Mouse (Mus musculus): ENCODE data around the gene Rgma.

Gene Rgma

DNA sequence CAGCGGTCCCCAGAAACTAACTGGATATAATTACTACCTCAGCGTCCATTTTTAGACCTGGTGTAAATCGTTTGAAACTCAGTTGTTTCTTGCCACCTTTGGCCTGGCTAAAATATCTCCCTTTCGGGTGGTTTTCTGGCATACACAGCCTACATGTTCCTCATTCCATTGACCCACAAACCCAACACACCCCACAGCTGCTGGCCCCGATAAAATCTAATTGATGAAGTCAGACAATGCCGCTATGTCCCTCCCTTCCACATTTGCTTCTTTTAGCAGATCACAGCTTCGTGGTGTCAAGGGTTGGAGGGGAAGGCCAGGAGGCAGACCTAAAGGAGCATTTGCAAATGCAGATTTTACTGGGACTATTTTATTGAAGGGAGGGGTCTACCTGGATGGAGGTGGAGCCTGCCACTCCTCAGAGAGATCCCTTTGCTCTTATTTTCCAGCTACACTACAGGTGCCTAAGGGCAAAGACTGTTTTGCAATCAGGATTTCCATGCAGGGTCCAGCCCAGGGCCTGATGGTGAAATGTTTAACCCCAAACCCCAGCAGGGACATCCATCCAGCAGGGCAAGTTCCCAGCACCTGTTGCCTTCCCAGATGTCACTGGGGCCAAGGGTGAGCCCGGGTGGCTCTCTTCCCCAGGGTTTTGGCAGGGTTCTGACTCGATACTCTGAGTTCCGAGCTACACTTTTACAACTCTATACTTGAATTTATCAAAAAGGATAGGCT is 3.6 kb upstream of the Rgma start:
- DNase-seq (ENCODE audit: low spot score) = no peak

DNA sequence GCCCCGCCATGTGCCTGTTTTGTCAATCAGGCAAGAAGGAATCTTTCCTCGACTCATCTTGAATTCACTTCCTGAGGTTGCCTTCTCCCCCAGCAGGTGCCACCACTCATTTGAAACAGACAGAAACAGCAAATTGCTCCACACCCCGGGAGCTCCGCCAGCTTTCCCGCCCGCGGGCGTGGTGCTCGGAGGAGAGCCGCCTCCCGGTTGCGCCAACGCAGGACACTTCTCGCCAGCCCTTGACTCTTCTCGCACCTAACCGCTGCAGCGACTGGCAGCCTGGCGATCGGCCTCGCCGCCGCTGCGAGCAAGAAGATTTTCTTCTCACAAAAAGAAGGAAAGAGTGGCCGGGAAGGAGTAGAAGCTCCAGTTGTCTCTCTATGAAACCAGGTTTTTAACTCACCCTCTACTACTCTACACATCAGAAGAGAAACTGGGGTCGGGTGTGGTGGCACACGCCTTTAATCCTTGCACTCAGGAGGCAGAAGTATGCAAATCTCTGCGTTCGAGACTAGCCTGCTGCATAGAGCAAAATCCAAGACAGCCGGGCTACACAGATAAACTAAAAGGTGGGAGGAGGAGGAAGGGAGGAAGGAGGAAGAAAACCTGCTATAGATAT is 2.8 kb upstream of the Rgma start:
- DNase-seq (ENCODE audit: low spot score) = peak; percentile 84

DNA sequence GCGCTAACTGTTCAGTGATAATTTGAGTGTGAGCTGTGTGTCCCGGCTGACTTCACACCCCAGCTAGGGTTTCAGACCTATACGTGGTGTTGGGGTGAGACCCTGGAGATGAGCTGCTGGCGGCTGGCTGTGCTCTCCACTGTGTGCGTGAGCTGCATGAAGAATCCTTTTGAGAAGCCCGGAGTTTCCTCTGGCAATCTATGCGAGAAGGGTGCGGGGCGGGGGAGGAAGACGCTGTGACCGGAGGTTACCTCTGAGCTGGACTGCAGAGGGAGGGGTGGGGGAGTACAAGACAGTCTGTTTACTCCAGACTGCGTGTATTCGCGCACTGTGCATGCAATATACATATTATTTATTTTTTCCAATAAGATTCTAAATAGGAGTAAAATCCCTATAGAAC is 582 bp upstream of the Rgma start:
- peak; percentile 78 for DNase-seq (ENCODE audit: low spot score)

DNA sequence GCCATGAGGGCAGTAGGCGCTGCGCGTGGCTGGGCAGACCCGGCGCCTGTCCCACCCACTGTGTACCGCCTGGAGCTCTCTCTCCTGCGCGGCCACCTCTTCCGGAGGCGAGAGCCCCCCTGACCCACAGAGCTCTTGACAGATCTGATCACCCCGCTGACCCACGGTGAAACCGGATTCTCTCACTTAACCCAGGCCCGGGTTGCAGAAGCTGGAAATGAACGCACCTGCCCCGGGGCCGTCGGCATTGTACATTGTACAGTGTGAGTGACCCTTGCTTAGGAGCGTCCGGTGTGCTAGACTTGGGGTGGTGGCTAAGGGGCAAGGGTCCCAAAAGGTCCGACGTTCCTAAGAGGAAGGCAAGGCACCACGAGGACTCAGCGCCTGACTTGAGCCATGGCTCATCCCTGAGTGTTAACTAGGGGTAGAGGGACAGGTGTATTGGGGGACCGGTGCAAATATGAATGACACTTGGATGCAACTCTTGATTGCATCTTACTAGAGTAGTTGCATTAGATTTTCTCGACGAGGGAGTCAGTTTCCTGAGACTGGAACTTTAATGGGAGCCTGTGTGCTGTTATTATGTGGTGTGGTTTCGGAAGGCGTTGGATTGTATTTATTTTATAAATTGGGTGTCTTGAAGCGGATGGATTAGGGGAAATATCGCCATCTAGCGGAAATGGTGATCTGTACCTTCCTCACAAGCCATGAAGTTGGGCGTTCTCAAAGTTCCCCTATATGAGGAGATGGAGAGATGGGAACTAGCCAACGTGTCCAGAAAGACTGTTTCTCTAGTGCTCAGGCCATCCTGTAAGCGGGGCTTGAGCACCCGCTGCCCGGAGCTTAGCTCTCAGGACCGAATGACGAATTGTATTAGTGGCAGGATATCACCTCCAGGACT is 1.0 kb downstream of the Rgma start:
- DNase-seq (ENCODE audit: low spot score) = peak; percentile 66

DNA sequence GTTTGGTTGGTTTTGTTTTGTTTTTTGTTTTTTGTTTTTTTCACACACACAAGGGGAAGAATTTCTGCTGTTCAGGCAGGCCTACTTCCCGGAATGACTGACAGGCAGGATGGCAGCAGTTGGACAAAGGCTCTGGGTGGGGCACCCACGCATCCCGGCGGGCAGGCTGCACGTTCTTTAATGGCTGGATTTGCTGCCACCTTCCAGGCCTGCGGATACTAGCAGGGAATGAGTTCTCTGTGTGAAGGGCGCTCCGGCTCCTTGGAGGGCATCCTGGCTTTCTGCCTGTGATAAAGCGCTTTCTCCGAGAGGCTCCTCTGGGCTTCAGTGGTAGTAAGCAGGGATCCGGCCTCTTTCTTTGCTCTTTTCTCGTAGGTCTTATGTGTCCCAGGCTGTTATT is 2.0 kb downstream of the Rgma start:
- DNase-seq (ENCODE audit: low spot score) = no peak

DNA sequence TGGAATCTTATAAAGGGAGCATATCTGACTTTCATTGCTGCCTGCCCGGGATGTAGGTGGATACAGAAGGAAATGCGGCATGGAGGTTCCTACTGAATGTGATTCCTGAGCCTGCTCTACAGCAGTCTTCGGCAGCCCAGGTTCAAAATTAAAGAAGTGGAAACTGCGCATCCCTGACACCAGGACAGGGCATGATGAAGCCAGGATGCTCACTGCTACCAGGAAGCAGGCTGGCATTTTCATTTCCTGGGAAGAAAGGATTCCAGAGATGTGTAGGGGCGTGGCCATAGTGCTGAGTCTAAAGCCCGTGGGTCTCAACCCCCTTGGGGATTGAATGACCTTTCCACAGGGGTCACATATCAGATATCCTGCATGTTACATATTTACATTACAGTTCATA is 2.7 kb downstream of the Rgma start:
- DNase-seq (ENCODE audit: low spot score) = no peak

DNA sequence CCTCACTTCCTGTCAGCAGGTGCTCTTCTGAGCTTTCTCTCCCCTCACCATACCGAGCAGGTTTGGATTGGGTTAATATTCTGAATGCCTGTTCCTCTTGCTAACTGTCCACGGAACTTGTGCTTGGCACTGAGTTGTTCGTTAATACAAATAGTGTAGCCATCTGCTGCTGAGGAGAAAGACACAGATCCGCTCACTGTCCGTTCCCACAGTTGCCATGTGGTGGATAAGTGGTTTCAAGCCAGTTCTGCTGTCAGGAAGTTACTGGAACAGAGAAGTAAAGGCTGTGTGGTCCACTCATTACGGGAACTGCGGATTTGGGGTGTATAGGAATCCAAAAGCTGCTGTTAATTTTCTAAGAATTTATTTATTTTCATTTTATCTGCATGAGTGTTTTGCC is 7.5 kb downstream of the Rgma start:
- no peak for DNase-seq (ENCODE audit: low spot score)

DNA sequence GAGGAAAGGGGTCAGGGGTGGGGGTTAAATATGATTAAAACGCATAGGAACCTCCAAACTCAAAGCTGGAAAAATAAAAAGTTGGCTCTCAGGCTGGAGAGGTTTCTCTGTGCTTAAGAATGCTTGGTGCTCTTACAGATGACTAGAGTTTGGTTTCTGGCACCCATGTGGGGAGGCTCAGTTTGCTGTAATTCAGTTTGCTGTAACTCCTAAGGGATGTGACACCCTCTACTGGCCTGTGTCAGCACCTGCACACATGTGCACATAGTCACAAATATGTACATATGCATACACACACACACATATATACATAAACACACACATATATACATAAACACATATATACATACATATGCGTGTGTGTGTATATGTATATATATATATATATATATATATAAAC is 13.6 kb downstream of the Rgma start:
- DNase-seq (ENCODE audit: low spot score) = no peak

DNA sequence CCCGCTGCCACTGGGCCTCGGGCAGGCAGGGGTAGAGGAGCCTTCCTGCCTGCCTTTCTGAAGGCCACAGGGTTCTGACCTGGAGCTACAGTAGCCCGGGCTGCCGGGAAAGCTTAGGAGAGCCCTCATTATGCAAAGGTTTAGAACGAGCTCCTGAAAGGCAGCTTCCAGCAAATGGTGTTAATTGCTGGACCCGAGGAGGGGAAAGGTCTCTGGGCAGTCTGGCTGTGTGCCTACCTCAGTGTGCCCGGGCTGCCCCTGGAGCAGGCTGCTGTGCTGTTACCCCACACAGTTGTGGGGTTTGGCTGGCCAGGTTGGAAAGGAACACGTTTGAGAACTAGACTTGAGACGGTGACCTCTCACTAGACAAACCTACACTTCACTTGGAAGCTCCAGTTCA is 14.1 kb downstream of the Rgma start:
- DNase-seq (ENCODE audit: low spot score) = no peak

DNA sequence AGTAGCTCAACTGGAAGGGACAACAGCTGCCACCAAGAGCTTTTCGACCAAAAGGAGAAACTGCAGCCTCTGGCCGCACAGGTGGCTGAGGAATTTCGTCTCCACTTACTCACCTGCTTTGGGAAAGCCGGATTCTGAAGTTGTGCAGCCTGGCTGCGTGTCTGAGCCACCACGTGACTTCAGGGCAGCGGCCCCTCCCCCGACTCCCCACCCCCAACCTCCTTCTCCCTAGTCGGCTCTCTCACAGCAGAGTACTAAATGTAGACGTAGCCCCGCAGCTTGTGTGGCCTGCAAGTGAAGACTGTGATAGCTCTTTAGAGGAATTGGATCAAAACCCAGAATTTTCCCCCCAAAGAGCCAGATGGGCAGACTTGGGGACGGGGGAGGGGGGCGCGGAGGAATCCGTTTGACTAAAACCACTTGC is 14.6 kb downstream of the Rgma start:
- DNase-seq (ENCODE audit: low spot score) = no peak

DNA sequence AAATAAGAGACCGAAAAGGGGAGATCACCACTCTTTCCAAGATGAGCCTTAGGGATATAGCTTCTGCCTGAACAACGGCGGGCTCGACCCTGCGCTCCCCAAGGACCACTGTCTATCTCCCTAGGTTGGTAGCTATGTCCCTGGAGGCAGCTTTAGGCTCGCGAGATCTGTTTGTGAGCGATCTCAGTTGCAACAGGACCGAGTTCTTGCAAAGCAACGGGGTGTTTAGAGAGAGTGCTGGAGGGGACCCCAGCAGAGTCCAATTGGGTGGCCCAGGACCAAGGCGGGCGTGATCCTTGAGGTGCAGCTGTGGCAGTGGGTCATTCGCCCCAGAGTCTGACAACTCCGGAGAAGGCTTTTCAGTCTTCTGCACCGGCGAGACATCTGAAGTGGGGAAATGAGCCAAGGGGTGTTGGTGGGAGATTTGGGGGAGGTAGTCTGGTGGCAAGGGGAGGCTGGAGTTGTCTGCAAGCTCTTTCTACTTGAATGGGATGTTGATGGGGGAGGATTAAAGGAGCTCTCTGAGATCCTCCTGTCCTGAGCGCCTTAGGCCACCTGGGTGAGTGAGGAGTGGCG is 15.2 kb downstream of the Rgma start:
- no peak for DNase-seq (ENCODE audit: low spot score)

DNA sequence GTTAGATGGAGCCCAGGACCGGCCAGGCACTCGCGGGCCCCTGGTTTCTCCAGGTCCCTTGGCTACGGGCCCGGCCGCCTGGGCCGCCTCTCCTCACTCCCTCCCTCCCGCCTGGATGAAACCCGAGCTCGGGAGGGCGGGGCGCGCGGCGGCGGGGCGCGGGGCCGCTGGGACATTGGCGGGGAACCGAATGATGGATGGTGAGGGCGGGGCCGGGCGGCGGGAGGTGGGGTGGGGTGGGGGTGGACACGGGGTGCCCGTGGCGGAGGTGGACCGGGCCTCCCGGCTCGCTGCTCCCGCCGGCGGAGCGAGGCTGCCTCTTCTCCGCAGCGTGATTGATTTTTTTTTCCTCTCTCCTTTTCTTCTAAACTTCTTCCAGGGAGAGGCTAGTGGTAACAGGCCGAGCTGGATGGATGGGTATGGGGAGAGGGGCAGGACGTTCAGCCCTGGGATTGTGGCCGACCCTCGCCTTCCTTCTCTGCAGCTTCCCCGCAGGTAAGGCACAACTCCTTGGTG is 15.8 kb downstream of the Rgma start:
- DNase-seq (ENCODE audit: low spot score) = peak; percentile 94

DNA sequence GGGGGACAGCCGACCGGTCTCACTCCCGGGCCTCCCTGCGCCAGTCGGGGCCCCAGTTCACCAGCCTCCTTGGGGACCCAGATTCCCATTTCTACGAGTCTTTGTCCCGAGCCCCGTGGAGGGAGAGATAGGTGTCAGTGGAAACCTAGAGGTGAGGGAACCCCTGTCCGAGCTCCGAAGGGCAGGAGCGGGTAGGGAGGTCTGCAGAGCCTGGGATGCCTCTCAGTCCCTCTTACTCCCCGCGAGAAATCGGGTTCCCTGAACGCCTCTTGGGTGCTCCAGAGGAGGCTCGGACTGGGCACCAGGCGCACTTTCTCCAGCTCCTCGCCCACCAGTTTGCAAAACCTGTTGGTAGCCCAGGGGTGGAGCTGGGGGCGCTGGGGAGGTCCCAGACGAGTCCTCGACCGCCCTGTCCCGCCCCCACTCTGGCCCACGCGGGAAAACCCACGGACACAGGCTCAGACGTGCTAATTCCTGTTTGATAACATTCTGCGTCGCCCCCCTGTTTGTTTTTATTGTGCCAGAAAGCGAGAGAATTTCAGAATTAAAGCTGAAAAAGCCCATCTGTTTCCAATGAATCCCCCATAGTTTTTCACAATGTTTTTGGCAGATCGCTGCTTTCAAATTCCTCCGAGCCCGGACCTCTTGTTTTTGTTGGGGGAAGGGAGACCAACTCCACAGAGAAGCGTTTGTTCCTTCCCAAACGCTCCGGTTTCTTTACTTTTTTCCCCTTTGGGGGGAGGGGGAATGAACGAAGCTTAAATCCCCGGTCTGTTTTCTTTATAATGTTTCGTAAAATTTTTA is 16.4 kb downstream of the Rgma start:
- DNase-seq (ENCODE audit: low spot score) = peak; percentile 76

DNA sequence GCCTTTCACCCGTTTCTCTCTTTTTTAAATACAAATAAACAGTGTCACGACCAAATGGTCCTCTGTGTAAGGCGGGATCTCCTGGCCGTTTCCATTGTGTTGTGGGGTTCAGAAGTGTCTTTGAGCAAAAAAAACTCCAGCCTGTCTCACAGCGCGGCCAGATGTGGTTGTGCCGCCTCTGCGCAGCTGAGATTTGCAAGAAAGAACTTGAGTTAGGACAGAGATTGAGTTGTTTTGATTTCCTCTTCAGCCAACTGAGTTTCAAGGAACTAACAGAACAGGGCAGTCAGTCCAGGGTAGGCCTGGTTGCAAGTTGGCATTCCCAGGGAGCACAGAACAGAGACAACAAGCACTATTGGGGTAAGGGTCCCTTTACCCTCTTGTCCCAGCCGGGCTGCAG is 17.1 kb downstream of the Rgma start:
- no peak for DNase-seq (ENCODE audit: low spot score)

DNA sequence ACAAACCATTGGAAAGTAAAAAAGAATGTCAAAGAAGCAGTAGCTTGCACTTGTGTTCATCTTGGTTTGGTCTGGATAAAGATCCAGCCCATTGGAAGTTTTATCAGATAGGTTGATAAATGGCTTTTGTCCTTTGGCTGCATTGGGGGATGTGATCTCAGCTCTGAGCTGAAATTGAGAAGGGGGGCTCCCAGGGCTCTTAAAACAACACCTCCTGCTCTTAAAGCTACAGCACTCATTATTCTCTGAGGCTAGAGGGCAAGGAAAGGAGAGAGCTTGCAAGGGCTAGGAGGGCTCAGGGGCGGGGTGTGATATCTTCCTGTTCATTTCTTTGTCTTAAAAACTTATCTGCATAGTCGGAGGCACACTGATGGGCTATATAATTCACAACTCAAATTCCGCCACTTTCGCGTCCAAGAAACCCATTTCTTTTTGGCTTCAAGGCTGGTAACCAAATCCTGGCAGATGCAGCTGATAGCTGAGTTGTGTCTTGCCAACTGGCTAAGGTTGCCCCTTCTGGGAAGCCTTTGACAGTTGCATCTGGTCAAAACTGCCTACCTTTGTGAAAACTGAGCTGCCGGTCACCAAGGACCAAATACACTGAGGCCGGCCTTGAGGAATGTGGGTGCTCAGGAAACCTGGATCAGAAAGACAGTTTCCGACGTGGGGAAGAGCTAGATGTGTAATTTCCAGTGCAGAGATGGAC is 18.2 kb downstream of the Rgma start:
- DNase-seq (ENCODE audit: low spot score) = no peak

DNA sequence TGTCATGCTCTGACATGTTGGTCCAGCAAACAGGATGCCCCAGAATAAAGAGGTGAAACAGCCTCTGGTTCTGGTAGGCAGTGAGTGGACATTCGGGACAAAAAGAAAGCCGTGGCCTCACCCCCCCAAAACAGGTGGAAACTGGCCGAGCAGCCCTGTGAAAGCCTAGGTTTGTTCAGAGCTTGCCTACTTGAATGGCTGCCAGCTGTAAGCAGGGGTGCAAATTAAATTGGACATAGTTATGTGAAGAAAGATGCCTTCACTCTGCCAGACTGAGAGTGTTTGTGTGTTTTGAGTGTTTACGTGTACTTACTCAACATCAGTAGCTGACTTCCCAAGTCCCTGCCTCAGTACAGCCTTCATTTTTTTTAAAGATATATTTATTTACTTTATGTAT is 18.7 kb downstream of the Rgma start:
- DNase-seq (ENCODE audit: low spot score) = no peak

DNA sequence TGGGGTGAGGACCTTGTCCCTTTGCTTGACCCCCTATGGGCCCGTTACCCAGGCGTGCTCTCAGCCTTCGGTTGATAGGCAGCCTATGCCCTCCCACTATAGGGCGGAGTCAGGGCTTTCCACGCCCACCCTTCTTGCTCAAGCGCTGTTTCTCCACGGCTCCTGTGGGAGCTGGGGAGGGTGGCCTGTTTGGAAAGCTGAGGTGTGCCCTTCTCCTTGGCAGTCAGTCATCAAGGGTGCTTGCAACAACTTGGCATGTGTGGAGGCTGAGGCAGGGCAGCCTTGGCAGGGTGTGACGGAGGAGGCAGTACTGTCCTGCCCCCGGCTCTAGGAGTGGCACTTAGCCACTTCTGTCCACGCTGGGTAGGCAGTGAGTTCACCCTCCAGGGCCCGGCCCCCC is 23.0 kb downstream of the Rgma start:
- peak; percentile 86 for DNase-seq (ENCODE audit: low spot score)

DNA sequence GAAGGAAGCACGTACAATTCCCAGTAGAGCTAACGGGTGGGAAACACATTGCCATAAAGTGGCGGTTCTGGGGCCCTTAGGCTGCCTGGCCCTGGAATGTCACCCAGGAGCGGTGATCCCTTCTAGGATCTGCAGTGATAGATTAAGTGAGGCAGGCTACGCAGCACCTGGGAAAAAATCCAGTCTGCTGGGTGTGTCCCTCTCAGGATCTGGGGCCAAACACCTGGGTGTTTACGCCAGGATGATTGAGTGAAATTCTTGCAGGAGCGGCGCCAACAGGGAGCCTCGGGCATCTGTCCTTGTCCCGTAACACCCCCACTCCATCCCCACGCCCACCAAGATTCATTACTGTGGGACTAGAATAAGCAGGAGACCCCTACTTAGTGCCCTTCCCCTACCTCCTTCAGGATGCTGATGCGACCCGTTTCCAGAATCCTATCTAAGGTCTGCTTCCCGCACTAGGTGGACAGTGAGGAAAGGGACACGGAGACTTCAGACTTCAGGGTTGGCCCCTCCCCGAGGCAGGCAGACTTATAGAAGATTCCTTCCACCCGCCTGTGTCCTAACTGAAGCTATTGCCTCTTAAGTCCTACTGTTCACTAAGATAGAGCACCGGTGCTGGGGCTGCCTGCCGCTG is 23.6 kb downstream of the Rgma start:
- DNase-seq (ENCODE audit: low spot score) = peak; percentile 45

DNA sequence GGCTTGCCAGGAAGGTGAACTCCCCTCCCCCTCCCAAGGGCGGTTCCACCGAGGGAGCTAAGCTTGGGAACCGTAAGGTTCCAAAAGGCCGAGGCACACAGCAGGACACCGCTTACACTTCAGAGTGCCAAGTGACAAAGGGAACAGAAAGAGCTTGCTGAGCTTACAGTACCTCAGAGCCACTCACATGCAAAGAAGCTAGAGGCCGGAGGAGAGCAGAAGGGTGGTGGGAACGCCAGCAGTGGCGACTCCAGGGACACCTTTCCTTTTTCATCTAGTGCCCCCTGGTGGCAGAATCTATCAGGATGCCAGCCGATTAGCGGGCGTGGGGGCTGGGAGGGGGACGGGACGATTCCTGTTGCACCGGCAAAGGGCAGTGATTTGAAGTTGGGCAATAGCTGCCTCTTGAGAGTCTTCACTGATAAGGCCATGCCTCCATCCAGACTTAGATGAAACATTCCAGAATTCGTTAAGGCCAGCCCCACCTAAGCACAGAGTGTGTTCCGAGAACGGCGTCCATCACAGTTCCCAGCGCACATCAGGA is 24.3 kb downstream of the Rgma start:
- DNase-seq (ENCODE audit: low spot score) = peak; percentile 92

Data from testis, postnatal 10 days (tissue).